Mouse (Mus musculus) intestine, embryonic 16.5 days (tissue): Measurements from ENCODE around the gene Hspd1. TPM values are rescaled to one million over a fixed set of nuclear protein-coding genes. Genes with fewer than 3 reads are reported as not detected.
A peak's percentile ranks its signal among the peaks of the same experiment; 100 is the strongest.

ENCODE experiments used
- ATAC-seq: fragments of 200-750 bp; cut with Nextera tagmentation; 2 replicates; pipeline ENCODE4 v1.8.0; 2017; ENCODE audit warnings: moderate TSS enrichment, moderate library complexity
- H3K27ac ChIP-seq: fragments of 300-500 bp; sonication (generic); 2 replicates; pipeline ENCODE4 v1.5.1; 2014; ENCODE audit warnings: mild to moderate bottlenecking, low read length
- H3K27me3 ChIP-seq: fragments of 300-500 bp; sonication (generic); replicated peaks from 2 replicates; pipeline ENCODE4 v1.6.1; 2014; ENCODE audit warnings: low read length, control low read depth, mixed read lengths; ENCODE audit not compliant: control insufficient read depth, insufficient read depth
- H3K36me3 ChIP-seq: fragments of 300-500 bp; sonication (generic); 2 replicates; pipeline ENCODE4 v1.6.1; 2014; ENCODE audit warnings: low read length, control low read depth; ENCODE audit not compliant: control insufficient read depth, insufficient read depth
- H3K4me1 ChIP-seq: fragments of 300-500 bp; sonication (generic); 2 replicates; pipeline ENCODE4 v1.6.1; 2014; ENCODE audit warnings: low read length, control low read depth, mixed read lengths; ENCODE audit not compliant: control insufficient read depth, insufficient read depth
- H3K4me2 ChIP-seq: fragments of 300-500 bp; sonication (generic); 2 replicates; pipeline ENCODE4 v1.6.1; 2014; ENCODE audit warnings: low read depth, low read length, control low read depth
- H3K4me3 ChIP-seq: fragments of 300-500 bp; sonication (generic); 2 replicates; pipeline ENCODE4 v1.5.1; 2014; ENCODE audit warnings: mild to moderate bottlenecking, low read length
- H3K9ac ChIP-seq: fragments of 300-500 bp; sonication (generic); 2 replicates; pipeline ENCODE4 v1.6.1; 2014; ENCODE audit warnings: low read depth, low read length
- H3K9me3 ChIP-seq: fragments of 300-500 bp; sonication (generic); 2 replicates; pipeline ENCODE4 v1.6.1; 2016; ENCODE audit warnings: low read length, control low read depth; ENCODE audit not compliant: control insufficient read depth
- WGBS: fragments of 180-500 bp; shearing (Covaris S2); extraction: QIAGEN DNeasy Blood & Tissue Kit; methylation state at CpG from one replicate; pipeline ENCODE4 v1.1.7; 2014; 5-methylcytosine and 5-hydroxymethylcytosine counted together
- polyA plus RNA-seq: library from polyadenylated mRNA; unstranded; fragments of >200 nt; fragmentation: Nextera tagmentation; extraction: Ambion mirVana; gene quantifications from 2 replicates; pipeline ENCODE4 v1.2.1, GENCODE M21; 2015

The Hspd1 gene
- 681 and 748 TPM in 2 replicates for polyA plus RNA-seq

DNA sequence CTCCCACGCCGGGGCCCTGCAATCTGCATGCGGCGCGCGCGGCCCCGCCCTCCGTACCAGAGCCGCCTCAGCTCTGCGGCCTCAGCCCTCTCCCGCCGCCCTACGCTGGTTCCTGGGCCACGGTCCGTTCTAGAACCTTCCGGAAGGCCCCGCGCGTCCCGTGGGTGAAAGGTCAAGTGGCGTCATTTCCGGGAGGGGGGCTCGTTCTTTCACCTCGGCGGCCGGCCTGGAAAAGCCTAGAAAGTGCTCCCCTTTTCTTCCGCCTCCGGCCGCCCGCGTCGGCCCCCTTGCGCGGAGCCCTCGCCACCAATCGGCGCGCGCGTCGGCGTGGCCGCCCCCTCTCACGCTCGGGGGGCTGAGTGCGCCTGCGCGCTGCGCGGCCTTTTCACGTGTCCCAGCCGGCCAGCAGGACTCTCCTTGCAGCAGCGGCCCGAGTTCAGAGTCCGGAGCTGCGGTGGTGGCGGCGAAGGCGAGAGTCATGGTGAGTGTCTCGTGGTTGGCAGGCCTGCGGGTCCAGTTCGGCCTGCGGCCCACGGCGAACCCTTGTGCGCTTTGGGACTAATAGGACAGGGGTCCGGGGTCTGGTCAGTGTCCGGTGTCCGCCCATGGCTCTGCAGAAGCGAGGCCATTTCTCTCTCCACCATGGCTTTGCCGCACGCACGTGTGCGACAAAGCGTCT, at the start of gene Hspd1, which contains the start of gene Hspe1:
TSS of gene Hspd1 (minus strand) at position 312 of the 679 bp plus-strand sequence.
TSS of gene Hspe1 (plus strand) at position 201 of the 679 bp plus-strand sequence.
- peaks cover 17% of the 10 kb centered on the region for H3K36me3 ChIP-seq
- H3K4me3 ChIP-seq = peak within 1 kb of the TSS; percentile 96
- no peaks in the 10 kb centered on the region for H3K27me3 ChIP-seq
- no peaks in the 10 kb centered on the region for H3K9me3 ChIP-seq
- ATAC-seq = peak; percentile 95
- H3K27ac ChIP-seq = peak within 1 kb of the TSS; percentile 98
- H3K4me1 ChIP-seq = peaks cover 15% of the 10 kb centered on the region
- H3K4me2 ChIP-seq = peak within 1 kb of the TSS; percentile 69
- under 1% methylated on average over 66 of the region's 76 CpGs for WGBS
- peak within 1 kb of the TSS; percentile 99 for H3K9ac ChIP-seq

DNA sequence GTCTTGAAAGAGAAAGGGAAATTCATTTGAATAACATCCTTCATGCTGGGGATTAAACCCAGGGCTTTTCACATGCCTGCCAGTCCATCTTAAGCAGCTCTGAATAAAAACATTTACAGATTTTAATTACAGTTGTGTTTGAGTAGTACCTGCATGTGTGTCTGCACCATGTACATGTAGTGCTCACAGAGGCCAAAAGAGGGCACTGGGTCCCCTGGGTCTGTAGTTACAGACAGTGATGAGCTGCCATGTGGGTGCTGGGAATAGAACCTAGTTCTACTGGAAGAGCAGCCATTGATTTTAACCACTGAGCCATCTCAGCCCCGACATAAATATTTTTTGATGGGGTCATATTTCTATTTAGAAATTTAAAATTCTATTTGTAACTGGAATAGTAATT, 47.8 kb upstream of the Hspd1 start:
- Histone ChIP-seq H3K9ac (no peak overlapping the region), H3K27me3 (no peaks in the 10 kb centered on the region), H3K9me3 (no peaks in the 10 kb centered on the region), H3K36me3 (no peaks in the 10 kb centered on the region), H3K4me1 (peaks cover 4% of the 10 kb centered on the region), H3K4me2 (no peak overlapping the region), H3K4me3 (no peak overlapping the region), H3K27ac (no peak overlapping the region)
- ATAC-seq = no peak
- 98% methylated on average over 1 of the region's 1 CpGs for WGBS

DNA sequence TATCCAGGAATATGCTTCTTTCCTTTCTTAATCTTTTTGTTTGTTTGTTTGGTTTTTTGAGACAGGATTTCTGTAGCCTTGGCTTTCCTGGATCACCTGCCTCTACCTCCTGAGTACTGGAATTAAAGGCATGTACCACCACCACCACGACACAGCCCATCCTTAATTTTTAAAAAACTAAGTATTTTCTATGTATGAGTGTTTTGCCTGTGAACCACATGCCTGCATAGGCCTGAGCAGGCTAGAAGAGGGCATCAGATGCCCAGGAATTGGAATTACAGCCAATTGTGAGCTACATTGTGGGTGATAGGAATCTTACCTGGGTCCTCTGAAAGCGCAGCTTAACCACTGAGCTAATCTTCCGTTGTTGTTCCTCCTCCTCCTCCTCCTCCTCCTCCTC, 46.3 kb upstream of the Hspd1 start:
- Histone ChIP-seq H3K27me3 (no peaks in the 10 kb centered on the region), H3K36me3 (no peaks in the 10 kb centered on the region), H3K4me2 (no peak overlapping the region), H3K9ac (no peak overlapping the region), H3K27ac (no peak overlapping the region), H3K4me1 (peaks cover 4% of the 10 kb centered on the region), H3K4me3 (no peak overlapping the region), H3K9me3 (no peaks in the 10 kb centered on the region)
- no peak for ATAC-seq
- 93% methylated on average over 3 of the region's 3 CpGs for WGBS

DNA sequence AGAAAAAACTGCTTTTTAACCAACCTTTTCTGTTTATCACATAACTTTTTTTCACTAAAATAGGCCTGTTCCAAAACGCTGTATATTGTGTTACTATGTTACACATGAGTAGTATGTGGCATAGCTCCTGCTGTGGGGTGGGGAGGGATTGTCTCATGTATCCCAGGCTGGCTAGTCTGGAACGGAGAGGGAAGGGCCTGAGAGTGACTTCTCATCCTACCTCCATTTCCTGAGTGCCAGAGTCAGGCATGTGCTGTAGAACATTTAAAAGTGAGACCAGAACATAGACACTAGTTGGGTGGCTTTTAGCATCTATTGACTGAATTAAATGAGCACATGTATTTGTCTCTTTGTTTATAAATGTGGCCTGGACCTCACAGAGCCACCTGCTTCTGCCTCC, 45.1 kb upstream of the Hspd1 start:
- 65% methylated on average over 2 of the region's 2 CpGs for WGBS
- no peak overlapping the region for H3K27ac ChIP-seq
- no peaks in the 10 kb centered on the region for H3K27me3 ChIP-seq
- 0 out of 2 replicates have a peak overlapping the region, but pooled peaks have one; percentile 29 for H3K9ac ChIP-seq
- H3K4me2 ChIP-seq = peak overlapping the region; percentile 33; the same call in 1 of the 2 replicates
- no peaks in the 10 kb centered on the region for H3K9me3 ChIP-seq
- no peak for ATAC-seq
- peaks cover 4% of the 10 kb centered on the region for H3K4me1 ChIP-seq
- peak overlapping the region; percentile 14; the same call in 1 of the 2 replicates for H3K4me3 ChIP-seq
- H3K36me3 ChIP-seq = no peaks in the 10 kb centered on the region

DNA sequence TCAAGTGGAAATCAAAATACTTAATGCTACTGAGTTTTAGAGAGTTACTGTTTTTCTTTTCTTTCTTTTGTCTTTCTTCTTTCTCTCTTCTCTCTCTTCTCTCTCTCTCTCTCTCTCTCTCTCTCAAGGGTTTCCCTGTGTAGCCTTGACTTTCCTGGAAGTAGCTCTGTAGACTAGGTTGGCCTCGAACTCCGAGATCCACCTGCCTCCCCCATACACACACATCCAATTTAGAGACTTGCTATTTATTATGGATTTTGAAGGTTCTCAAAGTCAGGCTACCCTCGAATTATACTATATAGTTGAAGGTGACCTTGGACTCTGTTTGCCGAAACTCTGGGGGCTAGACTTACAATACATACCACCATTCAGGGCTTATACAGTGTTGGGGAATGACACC, 44.3 kb upstream of the Hspd1 start:
- Histone ChIP-seq H3K4me3 (peak overlapping the region; percentile 100), H3K9ac (peak overlapping the region; percentile 100; the same call in 1 of the 2 replicates), H3K27ac (no peak overlapping the region), H3K36me3 (no peaks in the 10 kb centered on the region), H3K27me3 (no peaks in the 10 kb centered on the region), H3K4me2 (peak overlapping the region; percentile 56), H3K9me3 (no peaks in the 10 kb centered on the region), H3K4me1 (peaks cover 4% of the 10 kb centered on the region)
- ATAC-seq = no peak
- WGBS = 51% methylated on average over 4 of the region's 4 CpGs

DNA sequence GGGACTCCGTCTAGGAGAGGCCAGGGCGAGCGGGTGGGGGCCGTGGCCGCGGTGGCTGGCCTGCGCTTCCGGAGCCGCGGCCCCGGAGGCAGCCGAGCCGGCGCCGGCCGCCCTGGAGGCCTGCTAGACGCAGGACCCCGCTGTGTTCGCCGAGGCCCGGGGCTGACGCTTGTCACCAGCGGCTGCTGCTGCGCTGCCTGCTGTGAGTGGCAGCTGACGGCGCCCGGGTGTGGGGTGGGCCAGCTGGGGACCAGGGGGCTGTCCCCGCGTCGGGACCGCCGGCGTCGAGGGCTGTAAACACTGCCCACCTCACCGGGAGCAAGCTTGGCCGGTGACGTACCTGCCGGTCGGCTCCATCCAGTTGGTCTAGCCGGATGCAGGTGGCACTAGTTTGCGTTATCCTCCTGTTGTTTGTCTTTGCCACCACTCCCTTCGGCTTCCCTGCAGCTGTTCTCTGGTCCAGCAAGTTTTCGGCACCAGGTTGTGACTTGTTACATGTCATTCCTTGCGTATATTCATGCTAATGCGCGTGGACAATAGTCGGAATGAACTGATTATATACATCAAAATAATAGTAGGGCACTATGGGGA, 43.5 kb upstream of the Hspd1 start:
- 0% methylated on average over 41 of the region's 47 CpGs for WGBS
- Histone ChIP-seq H3K27ac (peak overlapping the region; percentile 98), H3K27me3 (no peaks in the 10 kb centered on the region), H3K9me3 (no peaks in the 10 kb centered on the region), H3K36me3 (no peaks in the 10 kb centered on the region), H3K4me1 (peaks cover 4% of the 10 kb centered on the region), H3K4me2 (peak overlapping the region; percentile 56), H3K9ac (peak overlapping the region; percentile 100), H3K4me3 (peak overlapping the region; percentile 100)
- peak; percentile 86 for ATAC-seq

DNA sequence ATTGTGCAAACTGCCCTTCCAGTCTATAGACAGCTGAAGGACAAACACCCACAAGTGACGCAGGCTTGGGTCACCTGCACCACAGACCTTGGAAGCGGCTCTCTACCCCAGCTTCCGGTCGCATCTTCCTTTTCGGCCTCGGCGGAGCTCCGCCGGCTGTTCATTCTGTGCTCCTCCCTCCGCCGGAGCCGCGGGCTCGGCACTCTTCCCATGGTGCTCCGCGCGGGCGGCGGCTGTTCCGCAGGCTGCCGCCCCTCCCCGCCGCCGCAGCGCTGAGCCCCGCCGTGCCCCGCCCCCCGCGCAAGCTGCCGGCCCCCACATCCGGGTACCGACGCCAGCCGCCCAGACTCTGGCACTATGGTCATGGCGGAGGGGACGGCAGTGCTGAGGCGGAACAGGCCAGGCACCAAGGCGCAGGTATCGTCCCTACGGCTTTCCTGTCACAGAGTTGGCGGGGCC, 42.9 kb upstream of the Hspd1 start, which contains the start of gene Mob4:
TSS of gene Mob4 (plus strand) at position 289 of the 459 bp plus-strand sequence.
- H3K4me2 ChIP-seq = peak within 1 kb of the TSS; percentile 56
- H3K27ac ChIP-seq = peak within 1 kb of the TSS; percentile 98
- no peaks in the 10 kb centered on the region for H3K36me3 ChIP-seq
- H3K27me3 ChIP-seq = no peaks in the 10 kb centered on the region
- WGBS = under 1% methylated on average over 38 of the region's 42 CpGs
- ATAC-seq = peak; percentile 97
- peak within 1 kb of the TSS; percentile 100 for H3K4me3 ChIP-seq
- H3K9ac ChIP-seq = peak within 1 kb of the TSS; percentile 100
- peaks cover 4% of the 10 kb centered on the region for H3K4me1 ChIP-seq
- no peaks in the 10 kb centered on the region for H3K9me3 ChIP-seq

DNA sequence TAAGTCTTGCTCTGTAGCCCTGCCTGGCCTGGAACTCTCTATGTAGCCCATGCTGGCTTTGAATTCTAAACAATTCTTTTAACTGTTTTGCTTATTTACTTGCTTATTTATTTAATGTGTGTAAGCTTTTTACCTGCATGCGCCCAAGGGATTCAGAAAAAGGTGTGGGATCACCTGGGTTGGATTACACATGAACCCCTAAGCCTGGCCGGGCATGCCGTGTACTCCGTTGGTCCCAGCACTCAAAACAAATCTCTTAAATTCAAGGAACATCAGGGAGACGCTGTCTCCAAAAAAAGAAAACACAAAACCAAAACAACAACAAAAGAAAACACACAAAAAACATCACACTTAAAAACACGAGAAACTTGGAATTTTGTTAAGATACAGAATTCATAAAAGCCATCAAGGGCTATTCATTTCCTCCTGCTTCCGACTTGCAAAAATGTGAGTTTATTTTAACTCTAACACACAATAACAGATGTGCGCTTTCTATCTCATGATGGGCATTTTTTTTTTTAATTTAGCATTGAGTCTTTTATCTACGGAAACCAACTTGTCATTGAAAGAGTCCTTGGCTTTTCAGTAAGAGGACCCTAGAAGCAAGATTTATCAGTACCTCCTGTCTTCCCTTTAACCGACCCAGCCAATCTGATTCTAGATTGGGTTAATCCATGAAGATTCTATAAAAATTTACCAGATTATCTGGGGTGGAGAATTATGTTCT, 42.3 kb upstream of the Hspd1 start:
- H3K4me2 ChIP-seq = peak overlapping the region; percentile 50
- H3K27ac ChIP-seq = peak overlapping the region; percentile 76
- H3K27me3 ChIP-seq = no peaks in the 10 kb centered on the region
- H3K9me3 ChIP-seq = no peaks in the 10 kb centered on the region
- H3K4me1 ChIP-seq = peaks cover 4% of the 10 kb centered on the region
- H3K9ac ChIP-seq = peak overlapping the region; percentile 58
- ATAC-seq = no peak
- 63% methylated on average over 10 of the region's 10 CpGs for WGBS
- no peaks in the 10 kb centered on the region for H3K36me3 ChIP-seq
- peak overlapping the region; percentile 100 for H3K4me3 ChIP-seq

DNA sequence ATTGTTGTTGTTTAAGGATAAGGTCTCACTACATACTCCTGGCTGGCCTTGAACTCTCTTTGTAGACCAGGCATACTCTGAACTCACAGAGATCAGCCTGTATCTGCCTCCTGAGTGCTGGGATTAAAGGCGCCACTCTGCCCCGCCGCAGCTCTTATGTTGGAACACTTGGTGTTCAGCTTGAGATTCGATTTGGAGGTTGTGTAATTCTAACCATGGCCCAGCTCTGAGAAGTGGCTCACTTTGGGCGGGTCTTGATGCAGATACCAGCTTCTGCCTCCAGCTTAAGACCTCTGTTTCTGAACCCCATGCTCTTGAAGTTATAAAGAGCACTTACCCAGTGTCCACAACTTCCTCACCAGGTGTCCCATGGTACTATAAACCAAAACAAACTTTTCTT, 41.7 kb upstream of the Hspd1 start:
- H3K27me3 ChIP-seq = no peaks in the 10 kb centered on the region

More for the DNA sequence above, 41.7 kb upstream of the Hspd1 start:
- Histone ChIP-seq H3K4me1 (peaks cover 4% of the 10 kb centered on the region), H3K4me2 (no peak overlapping the region), H3K9ac (no peak overlapping the region), H3K9me3 (no peaks in the 10 kb centered on the region), H3K36me3 (no peaks in the 10 kb centered on the region), H3K27ac (no peak overlapping the region), H3K4me3 (no peak overlapping the region)
- 90% methylated on average over 5 of the region's 5 CpGs for WGBS
- no peak for ATAC-seq
